Mouse (Mus musculus) kidney, postnatal 0 days (tissue): ENCODE measurements around the gene Plekho1. TPM values are rescaled to one million over a fixed set of nuclear protein-coding genes. Genes with fewer than 3 reads are reported as not detected.
"Not testable (repeated sequence)": the region's sequence is repeated elsewhere in the genome, so short reads cannot be mapped to it uniquely, and the experiment has no call there.

Experiments used
- ATAC-seq: fragments of 200-750 bp; cut with Nextera tagmentation; replicated peaks from 2 replicates; pipeline ENCODE4 v1.8.0; 2017; ENCODE audit warnings: low read depth, moderate number of reproducible peaks, moderate TSS enrichment, moderate library complexity; ENCODE audit not compliant: low FRiP score
- DNase-seq: peaks from one replicate; pipeline ENCODE4 v3.0.0-alpha.2; 2016; ENCODE audit warnings: low spot score
- H3K27ac ChIP-seq: fragments of 300-500 bp; sonication (generic); 2 replicates; pipeline ENCODE4 v1.5.1; 2014; ENCODE audit warnings: mild to moderate bottlenecking
- H3K27me3 ChIP-seq: fragments of 300-500 bp; sonication (generic); 2 replicates; pipeline ENCODE4 v1.6.1; 2014; ENCODE audit warnings: low read length, mixed read lengths; ENCODE audit not compliant: insufficient read depth
- H3K36me3 ChIP-seq: fragments of 300-500 bp; sonication (generic); 2 replicates; pipeline ENCODE4 v1.6.1; 2014; ENCODE audit warnings: low read length, mixed read lengths; ENCODE audit not compliant: insufficient read depth
- H3K4me1 ChIP-seq: fragments of 300-500 bp; sonication (generic); replicated peaks from 2 replicates; pipeline ENCODE4 v1.6.1; 2014; ENCODE audit warnings: antibody characterized with exemption, low read length, mixed read lengths; ENCODE audit not compliant: insufficient read depth
- H3K4me2 ChIP-seq: fragments of 300-500 bp; sonication (generic); 2 replicates; pipeline ENCODE4 v1.6.1; 2014; ENCODE audit warnings: mild to moderate bottlenecking, low read length, moderate library complexity, mixed read lengths
- H3K4me3 ChIP-seq: fragments of 300-500 bp; sonication (generic); replicated peaks from 2 replicates; pipeline ENCODE4 v1.5.1; 2014; ENCODE audit warnings: low read depth, low read length
- H3K9ac ChIP-seq: fragments of 300-500 bp; sonication (generic); 2 replicates; pipeline ENCODE4 v1.6.1; 2014; ENCODE audit warnings: low read depth, low read length
- H3K9me3 ChIP-seq: fragments of 300-500 bp; sonication (generic); replicated peaks from 2 replicates; pipeline ENCODE4 v1.6.1; 2016; ENCODE audit warnings: low read length, inconsistent platforms, mixed read lengths
- CTCF ChIP-seq: IDR thresholded peaks from 2 replicates; pipeline ENCODE4 v1.5.1; 2016; ENCODE audit warnings: antibody characterized with exemption, low read depth, mild to moderate bottlenecking, moderate library complexity
- WGBS: fragments of 180-500 bp; shearing (Covaris S2); extraction: QIAGEN DNeasy Blood & Tissue Kit; methylation state at CpG from one replicate; pipeline ENCODE4 v1.1.7; 2014; 5-methylcytosine and 5-hydroxymethylcytosine counted together
- polyA plus RNA-seq: library from polyadenylated mRNA; unstranded; fragments of >200 nt; fragmentation: Nextera tagmentation; extraction: Ambion mirVana; gene quantifications from 2 replicates; pipeline ENCODE4 v1.2.1, GENCODE M21; 2015

Plekho1 gene
- polyA plus RNA-seq, 1 experiment from 2014 or later: 42.5 TPM

DNA sequence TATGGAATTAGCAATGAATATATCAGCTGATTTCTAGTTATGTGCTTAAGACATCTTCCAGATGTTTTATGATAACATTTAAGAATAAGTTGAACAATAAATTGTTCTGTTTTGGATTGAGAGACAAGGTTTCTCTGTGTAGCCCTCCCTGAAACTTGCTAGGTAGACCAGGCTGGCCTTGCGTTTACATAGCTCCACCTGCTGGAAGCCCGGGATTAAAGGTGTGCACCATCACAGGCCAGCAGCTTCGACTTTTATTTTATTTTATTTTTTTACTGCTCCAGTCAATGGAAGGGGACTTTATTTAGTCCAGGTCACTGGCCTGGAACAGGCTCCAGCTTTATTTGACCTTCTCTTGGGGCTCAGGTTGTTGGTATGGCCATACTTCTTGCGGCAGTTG, 32.1 kb downstream of the Plekho1 start:
- H3K27me3 ChIP-seq: no peaks in the 10 kb centered on the region
- H3K27ac ChIP-seq: no peak overlapping the region
- 31% methylated on average over 4 of the region's 4 CpGs for WGBS
- no peak overlapping the region for H3K4me2 ChIP-seq
- no peaks in the 10 kb centered on the region for H3K4me1 ChIP-seq
- H3K9me3 ChIP-seq: no peaks in the 10 kb centered on the region
- no peak for ATAC-seq
- peak; percentile 35 for DNase-seq
- no peaks in the 10 kb centered on the region for H3K36me3 ChIP-seq
- TF ChIP-seq CTCF: peak; percentile 67
- no peak overlapping the region for H3K4me3 ChIP-seq
- no peak overlapping the region for H3K9ac ChIP-seq

DNA sequence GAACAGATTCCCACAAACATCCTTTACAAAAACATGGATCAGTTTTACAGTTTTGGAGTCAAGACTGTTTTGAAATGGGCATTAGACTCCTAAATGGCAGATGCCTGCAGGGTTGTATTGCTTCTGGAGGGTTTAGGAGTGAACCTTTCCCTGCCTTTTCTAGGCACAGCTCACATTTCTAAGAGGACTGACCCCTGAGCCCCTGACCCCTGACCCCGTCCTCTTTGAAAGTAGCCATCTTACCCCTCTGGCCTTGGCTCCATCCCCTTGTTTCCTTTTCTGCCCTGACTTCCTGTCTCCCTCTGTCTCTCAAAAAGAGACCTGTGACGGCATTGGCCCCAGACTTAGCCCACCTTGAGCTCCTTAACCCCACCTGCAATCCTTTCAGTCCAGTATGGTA, 32.6 kb downstream of the Plekho1 start:
- Histone ChIP-seq H3K9ac (no peak overlapping the region), H3K27me3 (no peaks in the 10 kb centered on the region), H3K36me3 (no peaks in the 10 kb centered on the region), H3K27ac (no peak overlapping the region), H3K4me3 (no peak overlapping the region), H3K4me2 (no peak overlapping the region), H3K4me1 (no peaks in the 10 kb centered on the region), H3K9me3 (no peaks in the 10 kb centered on the region)
- 26% methylated on average over 2 of the region's 2 CpGs for WGBS
- DNase-seq (no peak), ATAC-seq (no peak)
- no peak for TF ChIP-seq CTCF

DNA sequence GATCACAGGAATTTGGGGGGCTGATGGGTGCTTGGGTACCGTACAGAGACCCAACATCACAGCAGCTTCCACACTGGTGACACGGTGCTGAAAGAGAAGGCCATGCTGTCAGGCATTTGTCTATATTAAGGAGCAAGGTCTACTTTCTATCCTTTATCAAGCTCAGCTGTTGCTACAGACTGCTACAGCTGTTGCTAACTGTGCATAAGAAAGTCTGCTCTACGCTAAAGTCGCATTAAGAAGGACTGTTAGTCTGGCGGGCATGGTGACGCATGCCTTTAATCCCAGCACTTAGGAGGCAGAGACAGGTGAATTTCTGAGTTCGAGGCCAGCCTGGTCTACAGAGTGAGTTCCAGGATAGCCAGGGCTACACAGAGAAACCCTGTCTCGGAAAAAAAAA, 33.6 kb downstream of the Plekho1 start:
- not testable (repeated sequence) for H3K9ac ChIP-seq, H3K27ac ChIP-seq, DNase-seq, H3K27me3 ChIP-seq, H3K4me3 ChIP-seq, H3K4me2 ChIP-seq, ATAC-seq, H3K4me1 ChIP-seq, H3K9me3 ChIP-seq, H3K36me3 ChIP-seq
- WGBS: 87% methylated on average over 8 of the region's 8 CpGs

DNA sequence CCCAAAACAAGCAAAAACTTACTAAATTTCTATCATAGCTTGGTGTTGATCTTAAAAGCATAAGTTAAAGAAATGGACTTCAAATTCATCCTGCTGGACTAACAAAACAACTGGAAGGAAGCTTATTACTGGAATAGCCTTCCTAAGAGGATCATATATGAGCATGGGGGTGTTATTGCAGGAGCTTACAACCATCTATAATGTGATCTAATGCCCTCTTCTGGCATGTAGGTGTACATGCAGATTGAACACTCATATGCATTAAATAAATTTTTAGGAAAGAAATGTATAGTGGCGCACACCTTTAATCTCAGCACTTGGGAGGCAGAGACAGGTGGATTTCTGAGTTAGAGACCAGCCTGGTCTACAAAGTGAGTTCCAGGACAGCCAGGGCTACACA, 36.0 kb downstream of the Plekho1 start:
- peak; percentile 51 for TF ChIP-seq CTCF
- WGBS: 95% methylated on average over 1 of the region's 1 CpGs
- H3K4me2 ChIP-seq: no peak overlapping the region
- H3K4me3 ChIP-seq: no peak overlapping the region
- no peak overlapping the region for H3K9ac ChIP-seq
- no peaks in the 10 kb centered on the region for H3K4me1 ChIP-seq
- DNase-seq (peak; percentile 49), ATAC-seq (no peak)
- no peaks in the 10 kb centered on the region for H3K9me3 ChIP-seq
- H3K27ac ChIP-seq: no peak overlapping the region
- no peaks in the 10 kb centered on the region for H3K27me3 ChIP-seq
- no peaks in the 10 kb centered on the region for H3K36me3 ChIP-seq

DNA sequence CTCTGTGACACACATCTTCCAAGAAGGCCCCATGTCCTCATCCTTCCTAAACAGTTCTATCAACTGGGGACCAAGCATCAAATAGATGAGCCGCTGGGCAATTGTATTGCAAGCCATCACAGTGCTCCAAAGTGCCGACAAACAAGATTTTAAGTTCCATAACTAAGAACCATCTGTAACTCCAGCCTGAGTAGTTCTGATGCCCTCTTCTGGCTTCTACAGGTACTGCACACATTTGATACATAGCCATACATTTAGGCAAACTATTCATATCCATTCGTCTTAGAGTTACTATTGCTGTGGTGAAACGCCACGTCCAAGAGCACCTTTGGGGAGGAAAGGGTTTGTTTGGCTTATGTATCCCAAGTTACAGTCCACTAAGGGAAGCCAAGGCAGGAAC, 36.7 kb downstream of the Plekho1 start:
- no peak overlapping the region for H3K27ac ChIP-seq
- H3K9ac ChIP-seq: no peak overlapping the region
- DNase-seq (peak; percentile 57), ATAC-seq (no peak)
- H3K4me2 ChIP-seq: no peak overlapping the region
- H3K9me3 ChIP-seq: no peaks in the 10 kb centered on the region
- no peaks in the 10 kb centered on the region for H3K27me3 ChIP-seq
- WGBS: 86% methylated on average over 5 of the region's 5 CpGs
- H3K4me3 ChIP-seq: no peak overlapping the region
- TF ChIP-seq CTCF: peak; percentile 76
- no peaks in the 10 kb centered on the region for H3K4me1 ChIP-seq
- H3K36me3 ChIP-seq: no peaks in the 10 kb centered on the region

DNA sequence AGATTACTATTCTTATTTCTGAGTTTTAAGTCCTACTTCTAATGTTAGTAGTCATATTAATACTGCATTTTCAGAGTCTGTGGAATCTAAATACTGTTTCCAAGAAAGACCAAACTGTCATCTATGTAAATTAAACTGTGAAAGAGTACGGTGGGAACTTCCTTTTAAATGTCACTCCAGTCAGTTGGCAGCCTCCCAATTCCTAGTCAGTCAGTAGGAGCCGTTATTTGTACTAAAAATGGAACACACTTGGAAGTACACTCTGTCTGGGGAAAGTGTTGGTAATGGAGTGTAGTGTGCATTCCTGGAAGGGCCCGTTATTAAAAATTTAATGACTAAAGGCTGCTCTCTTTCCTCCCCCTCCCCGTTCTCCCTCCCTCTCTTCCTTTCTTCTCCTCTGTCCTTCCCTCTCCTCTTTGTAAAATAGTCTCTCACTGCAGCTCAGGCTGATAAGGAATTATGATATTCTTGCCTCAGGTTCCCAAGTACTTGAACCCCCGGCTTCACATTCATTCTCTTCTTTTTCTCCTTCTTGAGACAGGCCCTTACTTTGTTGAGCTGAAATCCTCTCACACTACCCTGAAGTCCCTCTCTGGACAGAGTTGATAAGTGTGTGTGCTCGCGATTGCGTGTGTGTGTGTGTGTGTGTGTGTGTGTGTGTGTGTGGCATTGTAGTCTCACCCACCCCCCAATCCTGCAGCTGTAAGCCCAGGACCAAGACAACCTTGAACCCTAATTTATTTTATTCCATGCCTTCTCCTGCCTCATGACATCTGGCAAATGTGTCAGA, 38.2 kb downstream of the Plekho1 start:
- Histone ChIP-seq H3K9me3 (no peaks in the 10 kb centered on the region), H3K4me2 (no peak overlapping the region), H3K27me3 (no peaks in the 10 kb centered on the region), H3K4me1 (no peaks in the 10 kb centered on the region), H3K27ac (no peak overlapping the region; the same call in 1 of the 2 replicates), H3K36me3 (no peaks in the 10 kb centered on the region), H3K4me3 (no peak overlapping the region), H3K9ac (no peak overlapping the region)
- 53% methylated on average over 8 of the region's 8 CpGs for WGBS
- DNase-seq: peak; percentile 64
- TF ChIP-seq CTCF: no peak
- ATAC-seq: no peak

DNA sequence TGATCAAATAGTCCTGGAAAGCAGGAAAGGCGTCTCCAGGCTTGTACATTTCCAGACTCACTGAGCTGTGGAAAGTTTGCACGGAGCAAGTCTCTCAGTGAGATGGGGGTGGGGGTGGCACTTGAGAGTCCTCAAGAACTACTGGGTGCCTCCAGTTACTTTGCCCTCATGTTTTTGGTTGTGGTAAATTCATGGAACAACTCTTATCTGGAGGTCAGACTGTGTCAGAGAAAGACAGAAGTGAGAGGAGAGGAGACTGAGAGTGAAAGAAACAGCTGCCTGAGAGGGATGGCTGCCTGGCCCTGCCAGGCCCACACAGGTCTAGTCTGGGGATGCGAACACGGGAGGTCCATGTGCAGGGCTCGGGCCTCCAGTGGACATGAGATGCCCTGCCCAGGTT, 40.5 kb downstream of the Plekho1 start:
- no peak for ATAC-seq
- no peak for DNase-seq
- H3K4me3 ChIP-seq: no peak overlapping the region
- H3K4me1 ChIP-seq: no peaks in the 10 kb centered on the region
- no peak overlapping the region for H3K27ac ChIP-seq
- TF ChIP-seq CTCF: no peak
- no peaks in the 10 kb centered on the region for H3K9me3 ChIP-seq
- no peaks in the 10 kb centered on the region for H3K36me3 ChIP-seq
- H3K27me3 ChIP-seq: no peaks in the 10 kb centered on the region
- H3K4me2 ChIP-seq: no peak overlapping the region
- WGBS: 88% methylated on average over 5 of the region's 5 CpGs
- H3K9ac ChIP-seq: no peak overlapping the region

DNA sequence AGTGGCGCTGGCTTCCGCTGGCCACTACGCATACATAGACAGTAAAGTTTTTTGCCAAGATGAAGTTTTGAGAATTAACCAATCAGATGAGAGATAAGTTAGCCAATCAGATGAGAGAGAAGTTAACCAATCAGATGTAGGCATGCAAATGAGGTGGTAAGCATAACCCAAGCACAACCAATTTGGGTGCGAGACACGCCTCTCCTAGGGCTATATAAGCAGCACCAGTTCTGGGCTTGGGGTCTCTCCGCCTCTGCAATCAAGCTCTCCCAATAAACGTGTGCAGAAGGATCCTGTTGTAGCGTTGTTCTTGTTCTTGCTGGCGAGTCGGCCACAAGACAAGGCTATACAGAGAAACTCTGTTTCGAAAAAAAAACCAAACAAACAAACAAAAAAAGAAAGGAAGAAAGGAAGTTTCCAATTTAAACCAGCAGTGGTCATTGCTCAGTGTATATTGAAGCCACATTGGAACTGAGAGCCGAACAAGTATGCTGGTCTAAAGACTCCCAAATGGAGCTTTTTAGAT, 41.1 kb downstream of the Plekho1 start:
- not testable (repeated sequence) for H3K27me3 ChIP-seq, H3K27ac ChIP-seq, H3K9me3 ChIP-seq, DNase-seq, H3K4me2 ChIP-seq, H3K4me1 ChIP-seq, H3K4me3 ChIP-seq, H3K36me3 ChIP-seq, ATAC-seq, H3K9ac ChIP-seq
- WGBS: 91% methylated on average over 12 of the region's 12 CpGs
